Mouse (Mus musculus) bone marrow, adult 2 months (tissue): ENCODE results near the gene Fars2. TPM values are rescaled to one million over a fixed set of nuclear protein-coding genes. Genes with fewer than 3 reads are reported as not detected.
A peak's percentile ranks its signal among the peaks of the same experiment; 100 is the strongest.

ENCODE experiments used
- H3K27ac ChIP-seq: fragments of 200-500 bp; 2 replicates; pipeline ENCODE4 v1.5.1; 2012; ENCODE audit warnings: low read depth, mild to moderate bottlenecking, control low read depth, inconsistent platforms, low read length; ENCODE audit not compliant: control insufficient read depth, poor library complexity, insufficient read depth
- H3K4me1 ChIP-seq: fragments of 200-500 bp; 2 replicates; pipeline ENCODE4 v1.6.1; 2011; ENCODE audit warnings: low read length; ENCODE audit not compliant: control insufficient read depth, insufficient read depth
- H3K4me3 ChIP-seq: fragments of 200-500 bp; replicated peaks from 2 replicates; pipeline ENCODE3; 2011; ENCODE audit warnings: mild to moderate bottlenecking, low read depth, low read length, control low read depth; ENCODE audit not compliant: control insufficient read depth
- CTCF ChIP-seq: fragments of 200-500 bp; IDR thresholded peaks from 2 replicates; pipeline ENCODE4 v1.5.1; 2011; ENCODE audit warnings: low read length, control low read depth; ENCODE audit not compliant: control insufficient read depth, insufficient read depth
- POLR2A ChIP-seq: fragments of 200-500 bp; IDR thresholded peaks from 2 replicates; pipeline ENCODE4 v1.6.1; 2011; ENCODE audit warnings: low read depth, mild to moderate bottlenecking, control low read depth, low read length, borderline replicate concordance; ENCODE audit not compliant: control insufficient read depth
- WGBS: fragments of 180-500 bp; shearing (Covaris S2); methylation state at CpG from one replicate; pipeline ENCODE4 v1.1.7; 2018; 5-methylcytosine and 5-hydroxymethylcytosine counted together
- polyA plus RNA-seq: library from polyadenylated mRNA; stranded (reverse); fragments of >200 nt; gene quantifications from 2 replicates; pipeline ENCODE4 v1.2.4, GENCODE M21; 2011; ENCODE audit warnings: low replicate concordance; ENCODE audit not compliant: missing spikeins, insufficient read depth, insufficient read length

Fars2 gene
- polyA plus RNA-seq, 1 experiment = 29.7 TPM

DNA sequence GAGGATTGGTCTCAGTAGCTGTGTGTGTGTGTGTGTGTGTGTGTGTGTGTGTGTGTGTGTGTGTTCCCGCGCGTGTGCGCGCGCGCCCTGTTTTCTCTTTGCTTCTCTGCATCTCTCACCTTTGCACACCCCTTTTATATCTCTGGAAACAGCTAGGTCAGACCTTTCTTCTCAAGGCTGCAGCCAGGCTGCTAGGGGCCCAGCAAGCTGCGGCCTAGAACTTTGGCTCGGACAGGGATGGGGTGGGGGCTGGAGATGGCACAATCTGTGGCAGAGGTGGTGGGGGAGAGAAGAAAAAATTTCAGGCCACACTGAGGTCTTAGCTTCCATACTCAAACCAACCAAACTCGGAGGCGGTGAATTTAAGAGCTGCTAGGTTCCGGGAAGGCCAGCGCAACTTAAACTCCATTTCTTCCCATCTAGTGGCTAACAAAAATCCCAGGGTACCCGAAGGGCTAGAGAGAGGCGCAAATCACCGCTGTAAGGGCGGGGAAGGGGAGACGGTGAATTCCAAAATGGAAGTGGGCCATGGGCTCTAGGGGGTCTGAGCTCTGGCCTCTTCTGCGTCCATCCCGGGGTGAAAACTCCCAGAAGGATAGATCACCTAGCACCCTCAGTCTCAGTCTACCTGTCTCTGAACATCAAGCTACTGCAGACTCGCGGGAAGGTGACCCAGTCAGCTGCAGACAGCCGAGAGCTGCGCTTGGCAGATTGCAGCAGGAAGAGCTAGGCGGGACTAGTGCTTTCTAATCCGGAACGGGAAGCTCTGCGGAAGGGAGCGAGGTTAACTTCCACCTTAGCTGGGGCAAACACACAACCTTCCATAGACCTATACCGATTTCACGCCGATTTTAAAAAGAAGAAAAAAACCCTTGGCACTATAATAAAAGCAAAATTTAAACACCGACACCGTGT lies 614.1 kb downstream of the Fars2 start:
- TF ChIP-seq CTCF (no peak), POLR2A (no peak)
- Histone ChIP-seq H3K4me1 (no peaks in the 10 kb centered on the region), H3K27ac (no peak overlapping the region), H3K4me3 (peak overlapping the region; percentile 4)
- 12% methylated on average over 34 of the region's 34 CpGs for WGBS

DNA sequence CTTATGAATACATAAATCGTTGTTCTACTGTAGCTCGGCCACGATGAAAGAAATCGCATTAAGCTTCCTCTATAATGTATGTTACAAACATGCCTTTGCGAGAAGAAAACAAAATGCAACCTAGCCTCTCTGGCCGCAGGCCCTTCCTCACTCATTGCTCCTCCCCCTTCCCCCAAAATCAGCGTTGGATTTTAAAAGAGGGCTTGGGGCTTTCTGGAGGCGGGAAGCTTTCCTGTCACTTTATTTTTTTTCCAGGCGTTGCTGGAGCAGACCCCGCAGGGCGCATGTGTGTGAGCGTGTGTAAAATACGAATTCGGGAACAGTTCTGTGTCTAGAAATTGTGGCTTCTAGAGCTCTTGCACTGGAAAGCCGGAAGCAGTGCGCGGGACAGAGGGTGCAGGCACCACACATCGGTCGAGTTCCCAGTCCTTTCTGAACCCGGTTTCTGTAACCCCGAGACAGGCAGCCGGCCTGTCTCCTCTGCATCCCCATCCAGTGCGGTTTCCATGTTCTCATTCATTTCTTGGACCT lies 614.8 kb downstream of the Fars2 start:
- WGBS = 1% methylated on average over 23 of the region's 23 CpGs
- TF ChIP-seq CTCF (no peak), POLR2A (no peak)
- no peak overlapping the region for H3K27ac ChIP-seq
- no peaks in the 10 kb centered on the region for H3K4me1 ChIP-seq
- H3K4me3 ChIP-seq = no peak overlapping the region

DNA sequence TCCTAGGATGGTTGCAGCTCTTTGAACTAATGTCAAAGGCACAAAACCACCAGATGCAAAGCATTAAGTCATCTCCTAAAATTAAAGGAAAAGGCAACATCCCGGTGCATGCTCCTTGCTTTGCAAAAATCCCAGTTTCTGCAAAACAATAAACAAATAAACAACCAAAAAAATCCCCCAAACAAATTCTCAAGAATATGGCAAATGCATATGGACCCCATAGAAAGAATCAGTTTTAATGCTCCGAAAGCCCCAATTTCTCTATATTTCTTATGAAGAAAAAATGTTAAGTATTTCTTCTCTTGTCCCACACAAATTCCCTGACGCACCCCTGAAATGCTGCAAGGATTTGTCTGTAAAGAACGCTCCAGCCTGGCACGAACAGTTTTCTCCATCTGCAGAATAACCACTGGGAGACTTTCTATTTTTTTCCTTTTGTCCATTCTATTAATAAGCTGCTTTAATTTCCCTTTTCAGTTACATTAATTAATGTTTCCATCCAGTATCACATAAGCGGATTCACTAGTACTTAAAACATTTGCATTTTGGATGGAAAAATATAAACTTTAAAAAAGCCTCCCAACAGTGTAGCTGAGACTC lies 615.8 kb downstream of the Fars2 start:
- Histone ChIP-seq H3K4me3 (no peak overlapping the region), H3K27ac (no peak overlapping the region), H3K4me1 (no peaks in the 10 kb centered on the region)
- TF ChIP-seq POLR2A (no peak), CTCF (no peak)
- WGBS = 15% methylated on average over 6 of the region's 6 CpGs

- WGBS = 12% methylated on average over 10 of the region's 10 CpGs
- H3K4me1 ChIP-seq = no peaks in the 10 kb centered on the region
- TF ChIP-seq POLR2A (no peak), CTCF (no peak)
- no peak overlapping the region for H3K27ac ChIP-seq
- H3K4me3 ChIP-seq = no peak overlapping the region
These were observed 616.4 kb downstream of the Fars2 start for GRCm38 (mm10) chr13:36733566-36733965.

DNA sequence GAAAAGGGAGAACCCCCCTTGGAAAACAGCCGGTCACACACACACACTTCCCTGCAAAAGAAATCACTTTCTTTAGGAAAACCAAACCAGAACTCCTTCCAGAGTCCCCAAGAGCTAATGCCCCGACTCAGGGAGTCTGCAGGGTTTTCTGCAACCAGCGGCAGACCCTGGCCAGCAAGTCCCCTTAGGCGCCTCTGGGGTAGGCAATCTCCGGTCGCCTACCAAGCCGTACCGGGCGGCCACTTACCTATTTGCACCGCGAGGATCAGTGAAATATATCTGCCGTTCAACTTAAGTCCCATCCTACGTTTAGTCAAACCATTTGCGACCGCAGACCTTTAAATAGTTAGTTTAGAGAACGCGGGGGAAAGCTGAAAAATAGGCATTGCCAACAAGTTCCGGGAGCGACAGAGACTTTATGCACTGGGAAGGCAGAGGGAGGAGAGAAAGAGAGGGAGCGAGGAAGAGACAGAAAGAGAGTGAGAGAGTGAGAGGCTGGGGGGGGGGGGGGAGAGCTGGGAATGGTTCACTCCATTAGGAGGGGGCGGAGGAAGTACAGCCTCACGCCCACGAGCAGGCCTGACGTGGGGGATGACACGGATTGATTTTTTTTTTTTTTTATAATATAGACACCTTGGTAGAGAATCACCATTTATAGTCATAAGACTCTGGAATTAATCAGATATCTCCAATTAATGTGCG lies 616.9 kb downstream of the Fars2 start:
- Histone ChIP-seq H3K4me1 (no peaks in the 10 kb centered on the region), H3K27ac (no peak overlapping the region), H3K4me3 (no peak overlapping the region)
- TF ChIP-seq POLR2A (no peak), CTCF (no peak)
- 3% methylated on average over 26 of the region's 26 CpGs for WGBS

DNA sequence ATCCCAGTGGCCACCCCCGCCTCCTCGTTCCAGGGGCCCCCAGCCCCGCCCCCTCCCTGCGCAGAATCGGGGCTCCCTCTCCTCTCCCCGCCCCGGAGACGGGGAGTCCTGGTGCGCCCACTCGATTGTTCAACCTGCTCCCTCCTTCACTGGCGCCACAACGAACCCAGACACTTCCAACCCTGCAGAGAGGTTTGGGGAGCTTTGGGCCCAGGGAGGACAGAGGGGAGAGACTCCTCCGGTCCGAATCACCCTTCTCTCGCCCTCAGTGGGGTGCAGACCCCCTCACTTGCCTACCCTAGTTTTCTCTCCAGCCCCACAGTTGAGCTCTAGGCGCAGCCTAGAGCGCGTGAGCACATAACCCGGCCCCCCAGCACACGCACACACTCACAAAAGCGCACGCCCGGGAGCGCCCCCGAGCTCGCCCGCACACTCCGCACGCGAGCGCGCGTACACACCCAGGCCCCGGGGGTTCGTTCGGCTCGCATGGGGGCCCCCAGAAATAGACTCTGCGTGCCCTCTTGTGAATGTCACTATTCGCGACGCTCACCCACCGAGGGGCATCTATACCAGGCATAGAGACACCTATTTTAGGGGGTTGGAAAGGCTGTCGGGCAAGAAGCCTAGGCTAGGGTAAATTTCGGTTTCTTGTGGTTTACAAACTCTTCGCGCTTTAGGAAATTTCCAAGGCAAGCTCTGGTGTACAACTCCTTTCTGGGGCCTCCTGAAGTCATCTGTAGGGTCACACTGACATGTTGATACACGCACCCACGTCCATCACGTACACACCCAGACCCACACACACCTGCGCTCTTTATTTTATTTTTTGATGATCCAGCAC lies 617.7 kb downstream of the Fars2 start, which contains the start of gene Nrn1:
Gene Nrn1, minus strand, starts transcription at position 401 of the 841 bp plus-strand sequence.
- no peak within 1 kb of the TSS for H3K4me3 ChIP-seq
- no peaks in the 10 kb centered on the region for H3K4me1 ChIP-seq
- H3K27ac ChIP-seq = no peak within 1 kb of the TSS
- TF ChIP-seq CTCF (no peak), POLR2A (no peak)
- 4% methylated on average over 50 of the region's 50 CpGs for WGBS

DNA sequence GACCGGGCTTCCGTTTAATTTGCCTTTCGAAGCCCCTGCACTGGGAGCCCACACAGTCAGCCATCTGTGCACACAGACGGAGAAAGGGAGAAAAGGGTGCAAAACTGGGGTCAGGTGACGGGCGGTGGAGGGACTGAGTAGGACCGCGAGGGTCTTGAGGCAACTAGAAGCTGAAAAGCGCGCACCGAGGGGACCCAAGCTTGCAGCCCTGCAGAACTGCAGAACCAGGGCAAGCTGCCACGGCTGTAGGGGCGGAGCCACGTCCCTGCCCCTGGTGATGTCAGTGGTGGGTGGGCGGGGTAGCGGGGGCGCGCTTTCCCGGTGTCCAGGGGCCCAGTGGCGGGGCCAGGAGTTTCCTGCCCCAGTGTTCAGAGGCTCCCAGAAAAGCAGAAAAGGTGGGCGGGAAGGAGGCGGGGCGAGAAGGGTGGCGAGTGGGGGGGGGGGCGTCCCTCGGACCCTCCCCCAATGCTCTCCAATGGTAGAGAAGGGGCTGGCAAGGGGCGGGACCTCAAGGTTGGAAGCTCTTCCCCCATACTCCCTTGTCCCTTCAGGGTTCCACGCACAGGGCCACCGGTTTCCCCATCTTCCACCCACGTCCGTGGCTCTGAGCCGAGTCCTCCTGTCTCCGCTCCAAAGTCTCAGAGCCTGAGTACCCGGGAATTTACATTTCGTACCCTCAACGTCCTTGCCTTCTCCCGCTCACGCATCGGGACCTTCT lies 618.8 kb downstream of the Fars2 start:
- H3K4me3 ChIP-seq = no peak overlapping the region
- no peak overlapping the region for H3K27ac ChIP-seq

More for the DNA sequence above, 618.8 kb downstream of the Fars2 start:
- WGBS = 2% methylated on average over 39 of the region's 39 CpGs
- H3K4me1 ChIP-seq = no peaks in the 10 kb centered on the region
- no peak for TF ChIP-seq CTCF
